Mouse (Mus musculus) layer of hippocampus, postnatal 25 days (tissue): ENCODE measurements at regions not wholly inside any gene's neighbourhood (a gene's known extent, or its start where the extent isn't known, plus 50 kb on each side); places are given as distances from the start of the nearest gene placed in this dataset.
A peak's percentile ranks its signal among the peaks of the same experiment; 100 is the strongest.

Experiments used
- DNase-seq, 2 experiments: peaks; one replicate each; pipeline ENCODE4 v3.0.0; 2022; ENCODE audit warnings: mixed read lengths in 2 of 2, low spot score in 1 of 2; ENCODE audit errors: extremely low spot score in 1 of 2

DNA sequence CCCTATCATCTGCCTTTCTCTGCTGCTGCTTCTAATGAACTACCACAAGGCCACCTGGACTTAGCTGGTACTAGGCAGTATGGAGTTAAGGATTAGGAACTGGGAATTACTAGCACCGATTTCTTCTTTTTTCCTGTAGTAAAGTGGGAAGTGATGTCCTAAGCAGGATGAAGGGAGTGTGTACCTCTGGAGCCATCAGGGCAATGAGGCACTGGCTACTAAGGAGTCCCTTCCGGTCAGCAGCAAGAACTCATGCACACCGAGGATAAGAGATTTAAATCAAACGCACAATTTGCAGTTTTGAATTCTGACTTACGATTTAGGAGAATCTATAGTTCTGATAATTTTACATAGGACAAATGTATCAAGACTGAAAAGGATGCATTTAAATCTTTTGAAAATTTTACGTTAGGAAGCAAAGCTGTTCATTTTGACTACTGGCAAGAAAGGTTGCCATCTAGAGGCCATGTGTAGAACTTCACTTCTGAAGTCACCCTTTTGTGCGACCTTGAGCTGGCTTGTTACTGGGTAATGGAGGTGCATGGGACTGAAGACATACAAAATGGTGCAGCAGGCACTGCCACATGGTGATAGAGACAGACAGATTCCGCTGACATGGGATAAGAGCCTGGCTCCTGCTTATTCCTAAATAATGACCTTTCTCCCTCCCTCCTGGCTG is 369.1 kb upstream of the Stxbp6 start:
- no peak for DNase-seq

GRCm38 (mm10) chr12:45442474-45442873 is 368.0 kb upstream of the Stxbp6 start:
- no peak for DNase-seq

DNA sequence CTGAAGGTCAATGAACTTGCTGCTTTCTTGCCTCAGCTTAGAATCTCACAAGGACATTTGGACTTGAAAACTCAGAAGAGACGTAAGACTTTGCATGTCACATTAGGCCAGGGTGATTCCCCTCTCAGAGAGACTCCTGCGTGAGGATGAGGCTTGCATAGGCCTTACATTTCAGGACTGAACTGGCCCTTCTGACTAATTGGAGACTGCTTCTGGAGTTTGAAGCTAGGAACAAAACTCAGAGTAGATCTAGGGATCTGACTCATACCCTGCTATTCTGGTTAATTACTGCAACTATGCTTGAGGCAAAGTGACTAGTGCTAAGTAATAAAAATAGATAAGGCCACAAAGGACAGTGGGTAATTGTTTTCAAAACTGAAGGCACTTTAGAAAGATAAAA is 365.2 kb upstream of the Stxbp6 start:
- no peak for DNase-seq

GRCm38 (mm10) chr12:45437271-45437670 is 362.8 kb upstream of the Stxbp6 start:
- no peak for DNase-seq

GRCm38 (mm10) chr12:45399436-45399835 is 324.9 kb upstream of the Stxbp6 start:
- no peak for DNase-seq

- DNase-seq: peak in 1 of 2 experiments; percentile 19
Observed at GRCm38 (mm10) chr12:45384864-45385263, 310.4 kb upstream of the Stxbp6 start.
